Mouse (Mus musculus) myocyte (in vitro differentiated cells): ENCODE results near the gene Cyb5b.

ENCODE experiments used
- MAX ChIP-seq: IDR thresholded peaks from one replicate; pipeline ENCODE4 v1.6.1; 2011; ENCODE audit warnings: low read depth, mild to moderate bottlenecking, control low read depth
- MYOG ChIP-seq, 3 experiments: IDR thresholded peaks; one replicate each; pipeline ENCODE4 v1.6.1; 2011; ENCODE audit warnings: control low read depth in 2 of 3, low read depth in 2 of 3, mild to moderate bottlenecking in 2 of 3; ENCODE audit not compliant: insufficient read length in 2 of 3, control insufficient read depth in 1 of 3, insufficient read depth in 1 of 3
- POLR2A ChIP-seq: IDR thresholded peaks from one replicate; pipeline ENCODE4 v1.6.1; 2011; ENCODE audit warnings: low read depth, mild to moderate bottlenecking, control low read depth, moderate library complexity; ENCODE audit not compliant: insufficient read length
- SRF ChIP-seq: IDR thresholded peaks from one replicate; pipeline ENCODE4 v1.6.1; 2011; ENCODE audit warnings: low read depth; ENCODE audit not compliant: control insufficient read depth, insufficient read length
- TCF12 ChIP-seq: IDR thresholded peaks from one replicate; pipeline ENCODE4 v1.6.1; 2011; ENCODE audit warnings: mild to moderate bottlenecking, control low read depth; ENCODE audit not compliant: poor library complexity, insufficient read depth, severe bottlenecking
- TCF3 ChIP-seq: IDR thresholded peaks from one replicate; pipeline ENCODE4 v1.6.1; 2011; ENCODE audit warnings: low read depth, control low read depth; ENCODE audit not compliant: insufficient read length

DNA sequence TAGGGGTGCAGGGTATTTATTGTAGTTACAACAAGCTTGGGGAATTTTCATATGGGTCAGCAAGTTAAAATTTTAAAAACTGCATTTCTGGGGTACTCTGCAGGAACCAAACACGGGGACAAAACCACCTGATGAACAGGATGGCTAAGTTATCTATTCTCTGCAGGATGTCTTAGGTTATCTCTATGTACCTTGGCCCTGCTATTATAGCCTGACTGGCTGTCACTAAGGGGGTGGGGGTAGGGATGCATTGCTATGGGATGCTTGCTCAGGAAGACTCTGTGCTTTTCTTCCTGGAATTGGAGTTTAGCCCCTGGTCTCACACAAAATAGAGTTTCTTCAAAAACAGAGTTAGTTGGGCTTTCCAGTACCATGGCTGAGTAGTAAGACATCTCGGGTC lies 83.3 kb downstream of the Cyb5b start:
- TF ChIP-seq MAX (no peak), POLR2A (no peak), MYOG (IDR thresholded peaks at IDR 0.05; ENCODE audit: control insufficient read depth in 1 of 3, insufficient read depth in 1 of 3, insufficient read length in 2 of 3, low read depth in 2 of 3) (no peak), TCF12 (no peak), SRF (no peak), TCF3 (no peak)
